Mouse (Mus musculus): ENCODE measurements around the gene Nek10.
"Not testable (repeated sequence)": the region's sequence is repeated elsewhere in the genome, so short reads cannot be mapped to it uniquely, and the experiment has no call there.

Nek10 gene

GRCm38 (mm10) chr14:14803115-14803514, at the start of gene Nek10:
Gene Nek10 (plus strand): TSS chr14:14803415.
- DNase-seq (ENCODE audit: low spot score in 2 of 2), result not testable (repeated sequence)

DNA sequence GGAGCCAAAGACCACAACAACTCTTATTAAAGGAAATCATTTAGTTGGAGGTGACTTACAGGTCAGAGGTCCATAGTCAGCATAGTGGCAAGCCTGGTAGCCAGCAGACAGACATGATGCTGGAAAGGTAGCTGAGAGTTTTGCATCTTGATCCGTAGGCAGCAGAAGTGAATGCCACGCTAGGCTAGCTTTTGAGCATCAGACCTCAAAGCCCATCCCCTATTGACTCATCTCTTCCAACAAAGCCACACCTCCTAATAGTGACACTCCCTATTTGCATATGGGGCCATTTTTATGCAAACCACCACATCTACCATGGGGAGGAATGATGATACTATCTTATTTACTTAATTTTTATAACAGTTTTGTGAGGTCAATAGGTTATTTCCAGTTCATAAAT, 22.0 kb upstream of the Nek10 start:
- no peak for DNase-seq (ENCODE audit: low spot score in 2 of 2)

- no peak for DNase-seq (ENCODE audit: low spot score in 2 of 2)
These were observed 19.0 kb upstream of the Nek10 start for GRCm38 (mm10) chr14:14784223-14784622.

GRCm38 (mm10) chr14:14786979-14787378, 16.2 kb upstream of the Nek10 start:
- no peak for DNase-seq (ENCODE audit: low spot score in 2 of 2)

DNA sequence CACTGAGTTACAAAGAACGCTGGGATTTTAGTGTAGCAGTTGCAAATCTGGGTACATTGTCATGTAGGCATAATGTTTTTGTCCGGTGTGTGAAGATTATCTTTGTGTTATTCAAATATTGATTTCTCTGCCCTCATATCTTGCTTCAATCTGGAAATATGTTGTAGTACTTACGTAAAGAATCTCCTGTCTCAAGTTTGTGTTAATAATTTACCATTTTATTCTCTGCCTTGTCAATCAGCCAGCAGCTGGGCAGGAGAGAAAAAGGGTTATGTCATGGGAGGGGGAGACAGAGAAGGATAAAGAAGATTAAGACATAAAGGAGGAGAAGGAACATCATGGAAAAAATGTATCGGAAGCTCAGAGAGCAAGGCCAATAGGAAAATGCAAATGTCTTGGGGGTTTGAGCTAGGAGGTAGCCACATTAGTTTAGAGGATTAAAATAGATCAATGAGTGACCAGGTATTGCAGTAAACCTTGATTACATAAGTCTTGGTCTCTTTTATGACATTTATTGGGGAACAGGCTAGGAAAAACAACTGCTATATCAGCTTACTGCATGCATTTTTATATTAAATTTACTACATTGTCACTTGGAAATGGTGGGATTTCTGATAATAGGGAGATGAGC, 13.3 kb upstream of the Nek10 start:
- no peak for DNase-seq (ENCODE audit: low spot score in 2 of 2)

DNA sequence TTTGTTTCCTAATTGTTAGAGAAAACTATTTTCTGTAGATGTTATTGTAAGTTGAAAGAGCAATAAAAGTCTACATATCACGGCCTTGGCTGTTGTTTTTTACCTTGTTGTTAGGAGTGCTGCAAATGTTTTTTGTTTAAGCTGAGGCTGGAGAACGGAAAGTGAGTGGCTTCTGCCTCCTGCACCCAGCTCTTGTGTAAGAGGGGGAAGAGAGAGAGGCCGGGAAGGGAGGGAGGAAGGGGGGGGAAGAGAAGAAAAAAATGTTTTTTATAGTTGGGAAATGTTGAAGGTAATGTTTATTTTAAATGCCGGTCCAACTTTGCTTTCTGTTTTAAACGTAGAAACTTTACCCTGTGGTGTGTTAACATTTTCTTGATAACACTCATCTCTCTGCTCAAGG, 3.4 kb upstream of the Nek10 start:
- DNase-seq (ENCODE audit: low spot score in 2 of 2), result no peak

GRCm38 (mm10) chr14:14800332-14800731, 2.9 kb upstream of the Nek10 start:
- no peak for DNase-seq (ENCODE audit: low spot score in 2 of 2)

DNA sequence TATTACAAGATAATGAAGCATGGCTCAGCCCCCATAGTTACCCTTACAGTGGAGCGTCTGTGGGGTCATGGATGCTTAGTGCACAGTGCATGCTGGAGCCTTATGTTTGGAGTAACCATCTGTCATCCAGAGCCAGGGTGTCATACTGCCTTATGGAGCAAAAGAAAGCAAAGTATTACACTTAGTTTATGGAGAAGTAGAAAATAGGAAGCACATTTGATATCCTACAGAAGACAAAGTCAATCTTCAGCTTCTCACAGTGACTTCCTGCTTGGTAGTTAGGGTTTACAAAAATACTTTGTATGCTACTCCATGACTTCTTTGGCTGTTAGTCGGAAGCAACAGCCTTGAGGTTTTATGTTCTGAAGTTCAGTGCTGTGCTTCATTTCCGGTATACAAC, 2.4 kb upstream of the Nek10 start:
- no peak for DNase-seq (ENCODE audit: low spot score in 2 of 2)

DNA sequence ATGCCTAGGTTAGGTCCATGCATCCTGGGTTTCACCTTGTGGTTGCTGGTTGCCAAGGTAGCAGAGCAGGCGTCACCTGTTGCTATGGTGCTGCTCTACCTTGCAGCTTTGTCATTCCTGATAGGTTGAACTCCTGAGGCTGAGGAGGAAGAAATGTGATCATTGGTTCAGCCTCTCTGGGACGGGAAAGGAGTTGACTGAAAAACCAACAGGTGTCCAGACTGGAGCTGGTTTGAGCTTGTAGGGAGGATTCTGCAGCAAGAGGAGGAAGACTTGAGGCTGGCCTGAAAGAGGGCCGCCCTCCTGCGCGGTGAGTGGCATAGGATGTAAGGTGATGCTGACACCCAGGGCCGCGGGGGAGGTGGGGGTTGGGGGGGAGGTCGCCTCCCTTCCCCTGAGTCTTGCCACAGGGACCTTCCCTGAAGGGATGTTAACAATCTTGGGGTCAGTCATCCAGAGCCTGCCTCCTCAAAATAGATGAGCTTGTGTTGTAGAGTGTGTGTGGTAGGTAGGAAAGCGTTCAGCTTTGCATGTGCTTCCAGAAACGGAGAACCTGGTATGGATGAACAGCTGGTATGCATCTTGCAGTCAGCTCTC, 804 bp downstream of the Nek10 start:
- no peak for DNase-seq (ENCODE audit: low spot score in 2 of 2)

DNA sequence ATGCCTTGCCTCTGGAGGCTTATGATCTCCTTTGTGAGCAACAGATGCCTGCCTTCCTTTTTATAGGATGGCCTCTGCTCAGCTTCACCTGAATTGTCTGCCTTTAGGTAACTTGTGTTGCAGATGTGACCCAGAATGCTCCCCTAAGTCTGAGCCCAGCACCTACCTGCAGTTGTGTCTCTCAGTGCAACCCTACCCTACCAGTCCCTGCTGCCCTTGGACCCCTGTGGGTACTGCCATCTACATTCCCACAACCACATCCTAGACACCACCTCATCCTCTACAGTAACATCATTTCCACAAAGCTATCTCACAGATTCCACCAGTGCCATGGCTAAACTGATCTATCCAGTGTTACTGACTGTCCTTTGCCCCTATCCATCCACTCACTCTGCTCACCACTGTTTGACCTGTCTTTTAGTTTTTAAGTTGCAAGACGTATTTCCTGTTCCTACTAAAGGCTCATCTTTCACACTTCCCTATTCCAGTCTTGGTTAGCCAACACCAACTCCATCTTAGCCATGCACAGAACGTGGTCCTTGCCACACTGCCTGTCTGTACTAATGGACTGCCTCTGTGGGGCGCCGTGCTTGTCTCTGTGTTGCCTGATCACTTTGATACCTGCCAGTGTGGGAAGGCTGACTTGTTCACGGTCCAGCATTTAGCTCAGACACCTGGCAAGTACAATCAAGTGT, 1.4 kb downstream of the Nek10 start:
- no peak for DNase-seq (ENCODE audit: low spot score in 2 of 2)

GRCm38 (mm10) chr14:14832520-14833240, 29.5 kb downstream of the Nek10 start:
- no peak for DNase-seq (ENCODE audit: low spot score in 2 of 2)

GRCm38 (mm10) chr14:14833498-14833897, 30.3 kb downstream of the Nek10 start:
- DNase-seq (ENCODE audit: low spot score in 2 of 2), result no peak

DNA sequence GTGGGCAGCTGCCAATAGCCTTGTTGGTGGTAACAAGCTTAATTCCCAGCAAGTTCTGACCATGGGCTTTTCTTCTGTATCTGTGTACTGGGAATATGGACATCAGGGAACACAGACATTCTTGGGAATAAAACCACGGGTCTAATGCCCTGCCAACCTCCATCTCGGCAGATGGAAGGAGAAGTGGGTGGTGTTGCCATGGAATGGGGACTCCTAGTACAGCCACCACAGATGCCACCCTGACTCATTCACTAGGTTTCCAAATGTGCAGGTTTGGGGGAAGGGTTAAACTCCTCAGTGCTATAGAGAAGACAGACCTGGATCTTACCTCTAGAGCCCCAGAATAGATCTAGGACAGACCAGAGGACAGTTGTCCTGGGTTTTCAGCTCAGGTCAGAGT, 31.1 kb downstream of the Nek10 start:
- DNase-seq (ENCODE audit: low spot score in 2 of 2), result no peak

GRCm38 (mm10) chr14:14837627-14838026, 34.4 kb downstream of the Nek10 start:
- DNase-seq (ENCODE audit: low spot score in 2 of 2), result no peak

- DNase-seq (ENCODE audit: low spot score in 2 of 2), result no peak
These were observed 34.9 kb downstream of the Nek10 start for GRCm38 (mm10) chr14:14838109-14838508.

DNA sequence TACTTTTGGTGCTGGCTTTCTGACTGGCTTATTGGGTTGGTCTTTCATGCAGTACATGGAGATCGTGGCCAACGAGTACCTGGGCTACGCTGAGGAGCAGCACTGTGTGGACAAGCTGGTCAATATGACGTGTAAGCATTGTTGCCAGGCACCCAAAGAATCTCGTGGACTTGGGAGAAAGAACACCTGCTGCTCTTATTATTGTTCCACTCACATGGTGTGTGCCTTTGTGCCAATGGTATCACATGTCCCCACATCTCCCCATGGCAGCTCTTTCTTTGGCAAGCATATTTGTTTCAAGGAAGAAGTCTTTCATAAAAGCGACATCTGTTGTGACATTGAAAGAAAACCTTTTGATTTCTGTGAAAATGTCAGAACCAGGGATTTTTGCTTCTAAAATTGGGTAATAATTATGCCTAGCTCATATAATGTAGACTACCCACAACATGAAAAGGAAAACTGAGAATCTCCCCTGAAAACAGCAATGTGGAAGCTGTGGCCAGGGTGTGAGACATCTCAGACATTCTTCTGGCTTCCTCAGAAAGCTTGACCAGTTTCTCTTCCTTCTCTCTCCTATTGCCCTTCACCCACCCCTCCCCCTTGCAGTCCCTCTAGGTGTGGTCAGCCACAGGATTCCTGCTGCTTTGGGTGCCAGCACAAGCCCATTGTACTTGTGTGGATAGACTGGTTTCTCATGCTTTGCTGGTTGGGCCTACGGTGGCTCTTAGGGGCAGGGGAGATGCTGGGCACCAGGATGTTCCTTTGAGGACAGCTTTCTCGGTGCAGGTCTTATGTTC, 39.7 kb downstream of the Nek10 start:
- DNase-seq (ENCODE audit: low spot score in 2 of 2), result no peak

GRCm38 (mm10) chr14:14852838-14853237, 49.6 kb downstream of the Nek10 start:
- no peak for DNase-seq (ENCODE audit: low spot score in 2 of 2)

DNA sequence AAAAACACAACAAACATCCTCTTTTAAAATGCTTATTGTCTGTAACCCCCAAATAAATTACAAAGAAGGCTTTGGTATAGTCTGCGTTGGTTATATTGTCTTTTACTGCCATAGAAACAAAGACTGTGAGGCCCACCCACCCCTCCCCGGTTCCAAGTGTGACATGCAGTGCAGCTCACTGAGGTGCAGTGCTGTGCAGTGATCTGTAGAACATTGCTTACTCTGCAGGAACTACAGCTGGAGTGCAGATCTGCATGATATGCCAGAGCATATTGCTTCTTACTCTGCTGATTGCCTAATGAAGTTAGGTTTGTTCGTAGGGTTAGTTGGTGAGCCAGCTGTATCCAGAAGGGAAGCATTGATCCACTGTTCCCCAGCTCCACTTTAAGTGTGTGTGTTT, 57.1 kb downstream of the Nek10 start:
- DNase-seq (ENCODE audit: low spot score in 2 of 2), result no peak

DNA sequence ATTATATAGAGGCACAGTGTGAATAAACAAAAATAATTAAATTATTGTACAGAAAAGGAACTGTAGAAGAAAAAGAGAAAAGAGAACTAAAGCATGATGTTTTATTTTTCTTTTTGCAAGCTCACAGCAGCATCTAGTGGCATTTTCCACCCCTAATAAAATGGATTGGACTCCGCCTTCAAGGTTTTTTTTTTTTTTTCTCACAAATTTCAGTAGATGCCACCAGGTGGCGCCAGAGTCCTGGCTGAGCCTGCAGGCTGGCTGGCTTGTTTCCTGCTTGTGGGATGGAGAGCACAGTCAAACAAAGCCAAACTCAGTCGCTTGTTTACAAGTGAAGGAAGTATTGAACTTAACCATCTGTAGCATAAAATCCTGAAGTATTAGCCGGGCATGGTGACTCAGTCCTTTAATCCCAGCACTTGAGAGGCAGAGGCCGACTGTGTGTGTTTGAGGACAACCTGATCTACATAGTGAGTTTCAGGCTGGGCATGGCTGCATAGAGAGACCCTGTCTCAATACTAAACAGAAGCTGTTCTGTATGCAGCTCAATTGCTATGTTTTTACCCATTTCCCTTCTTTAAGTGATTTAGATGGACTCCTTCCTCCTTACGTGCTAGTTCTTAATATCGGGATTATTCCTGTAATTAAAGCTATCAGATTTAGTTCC, 60.6 kb downstream of the Nek10 start:
- peak; percentile 53 to 79 for DNase-seq (ENCODE audit: low spot score in 2 of 2)

GRCm38 (mm10) chr14:14869239-14869638, 66.0 kb downstream of the Nek10 start:
- DNase-seq (ENCODE audit: low spot score in 2 of 2), result no peak

DNA sequence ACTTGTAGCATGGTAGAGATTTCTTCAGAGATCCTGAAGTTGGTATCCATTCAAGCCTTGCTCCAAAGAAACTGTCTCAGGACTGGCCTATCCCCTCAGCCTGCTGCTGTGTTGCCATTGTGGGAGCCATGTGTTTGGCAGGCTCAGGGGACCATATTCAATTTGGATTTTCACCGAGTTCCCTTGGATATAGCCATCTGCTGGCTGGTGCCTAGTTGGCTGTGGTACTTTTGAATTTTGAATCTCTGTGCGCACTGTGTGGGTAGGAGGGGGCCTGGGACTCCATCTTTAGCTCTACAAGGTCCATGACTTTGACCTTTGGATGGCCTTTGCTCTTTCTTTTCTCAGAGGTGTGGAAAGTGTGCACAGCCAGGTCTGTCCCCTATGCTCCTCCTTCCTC, 66.8 kb downstream of the Nek10 start:
- no peak for DNase-seq (ENCODE audit: low spot score in 2 of 2)
